ENCODE assay signal across 10 mouse cellular contexts in the genomic region with DNA sequence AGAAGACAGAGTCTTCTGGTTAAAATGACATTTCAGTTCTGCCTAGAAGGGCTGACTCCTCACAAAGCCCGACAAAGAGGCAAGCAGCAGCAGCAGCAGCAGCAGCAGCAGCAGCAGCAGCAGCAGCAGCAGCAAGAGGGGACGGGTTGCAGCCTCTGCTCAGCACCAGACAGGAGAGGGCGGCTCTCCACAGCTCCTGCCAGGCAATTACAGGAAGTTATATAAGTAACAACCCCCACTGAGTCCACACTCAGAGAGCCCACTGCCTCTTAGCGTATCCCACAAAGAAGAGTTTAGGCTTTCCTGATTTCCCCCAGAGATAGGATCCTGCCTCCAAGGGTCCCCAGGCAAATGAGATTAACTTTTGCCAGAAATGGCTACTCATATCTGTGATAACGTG.
DNase-seq lines count a peak whose midpoint lies in the region; ATAC-seq lines count a peak whose summit lies in the region.
"Had no signal": no experiment of that assay in that cellular context is flagged by ENCODE, and none has a peak within 500 bp of the region (broad histone marks: within the 10 kb centered on the region; RNA-seq: fewer than 3 reads in every experiment).

No protein-coding gene starts in this region.

- no peak overlapping the region for H3K27ac ChIP-seq in forebrain, embryonic 11.5 days (ENCODE audit: low read depth, low read length)
- no peak overlapping the region for H3K27ac ChIP-seq in forebrain, embryonic 14.5 days (ENCODE audit: low read depth, low read length)
- no peak overlapping the region for H3K27ac ChIP-seq in lung, embryonic 16.5 days (ENCODE audit: low read length)
- no peak overlapping the region for H3K27ac ChIP-seq in limb, embryonic 13.5 days
- H3K27ac ChIP-seq: stomach, postnatal 0 days had no signal

- no peak for DNase-seq in forebrain, embryonic 11.5 days (ENCODE audit: low spot score)
- no peak for DNase-seq in forebrain, embryonic 14.5 days (ENCODE audit: low spot score)
- DNase-seq in lung, postnatal 25 days (ENCODE audit: low spot score): no peak
- DNase-seq in thymus, postnatal 10 days (ENCODE audit: low spot score in 2 of 2): peak; percentile 43 to 50
- DNase-seq in gastrocnemius, postnatal 36 days: no peak
- DNase-seq in cerebellum, postnatal 10 days: no peak
- DNase-seq: layer of hippocampus, adult 9-11 months had no signal

- H3K4me2 ChIP-seq in forebrain, embryonic 11.5 days (ENCODE audit: low read depth, low read length, severe bottlenecking): no peak overlapping the region
- no peak overlapping the region for H3K4me2 ChIP-seq in forebrain, embryonic 14.5 days (ENCODE audit: low read length)
- peak overlapping the region; percentile 41 for H3K4me2 ChIP-seq in lung, embryonic 16.5 days (ENCODE audit: low read depth, low read length)
- peak overlapping the region; percentile 53 for H3K4me2 ChIP-seq in limb, embryonic 13.5 days (replicated peaks)

- intact Hi-C loops in gastrocnemius, postnatal 36 days (cut with DNase I): no loop called here

- H3K9me3 ChIP-seq in forebrain, embryonic 11.5 days (ENCODE audit: control insufficient read depth, low read length): no peaks in the 10 kb centered on the region
- no peaks in the 10 kb centered on the region for H3K9me3 ChIP-seq in forebrain, embryonic 14.5 days (replicated peaks; ENCODE audit: control insufficient read depth, low read length)
- H3K9me3 ChIP-seq in lung, embryonic 16.5 days (ENCODE audit: control insufficient read depth, low read length): no peaks in the 10 kb centered on the region
- no peaks in the 10 kb centered on the region for H3K9me3 ChIP-seq in limb, embryonic 13.5 days

- no peaks in the 10 kb centered on the region for H3K36me3 ChIP-seq in forebrain, embryonic 11.5 days (ENCODE audit: control insufficient read depth, insufficient read depth, low read length)
- no peaks in the 10 kb centered on the region for H3K36me3 ChIP-seq in forebrain, embryonic 14.5 days (ENCODE audit: control insufficient read depth, insufficient read depth, low read length)
- no peaks in the 10 kb centered on the region for H3K36me3 ChIP-seq in lung, embryonic 16.5 days (ENCODE audit: control insufficient read depth, insufficient read depth, low read length)
- H3K36me3 ChIP-seq in limb, embryonic 13.5 days: no peaks in the 10 kb centered on the region

- H3K27me3 ChIP-seq in forebrain, embryonic 11.5 days (ENCODE audit: control insufficient read depth, insufficient read depth, low read length): no peaks in the 10 kb centered on the region
- no peaks in the 10 kb centered on the region for H3K27me3 ChIP-seq in forebrain, embryonic 14.5 days (replicated peaks; ENCODE audit: control insufficient read depth, insufficient read depth, low read length)
- no peaks in the 10 kb centered on the region for H3K27me3 ChIP-seq in lung, embryonic 16.5 days (ENCODE audit: control insufficient read depth, insufficient read depth, low read depth, low read length)
- H3K27me3 ChIP-seq in limb, embryonic 13.5 days: no peaks in the 10 kb centered on the region

- no peak for ATAC-seq in forebrain, embryonic 11.5 days (replicated peaks; ENCODE audit: low FRiP score)
- ATAC-seq in forebrain, embryonic 14.5 days: no peak
- peak; percentile 79 for ATAC-seq in lung, embryonic 16.5 days (ENCODE audit: low read depth)
- 0 out of 2 replicates have a peak, but pooled peaks have one; percentile 57 for ATAC-seq in limb, embryonic 13.5 days (ENCODE audit: low FRiP score, low read depth)

- no peak overlapping the region for H3K4me3 ChIP-seq in forebrain, embryonic 11.5 days (ENCODE audit: low read depth, low read length)
- no peak overlapping the region for H3K4me3 ChIP-seq in forebrain, embryonic 14.5 days (ENCODE audit: low read depth, low read length)
- H3K4me3 ChIP-seq in lung, embryonic 16.5 days (ENCODE audit: low read length): peak overlapping the region; percentile 34
- peak overlapping the region; percentile 15 for H3K4me3 ChIP-seq in limb, embryonic 13.5 days

- WGBS in forebrain, embryonic 11.5 days: 33% methylated on average over 5 of the region's 5 CpGs
- WGBS in forebrain, embryonic 14.5 days: 27% methylated on average over 5 of the region's 5 CpGs
- WGBS in lung, embryonic 16.5 days: 22% methylated on average over 5 of the region's 5 CpGs
- 18% methylated on average over 5 of the region's 5 CpGs for WGBS in limb, embryonic 13.5 days

- peaks cover 4% of the 10 kb centered on the region for H3K4me1 ChIP-seq in forebrain, embryonic 11.5 days (replicated peaks; ENCODE audit: control insufficient read depth, insufficient read depth, low read length)
- no peaks in the 10 kb centered on the region for H3K4me1 ChIP-seq in forebrain, embryonic 14.5 days (ENCODE audit: control insufficient read depth, insufficient read depth, low read length)
- H3K4me1 ChIP-seq in lung, embryonic 16.5 days (replicated peaks; ENCODE audit: control insufficient read depth, insufficient read depth, low read length): peaks cover 8% of the 10 kb centered on the region; the same call in 1 of the 2 replicates
- peaks cover 21% of the 10 kb centered on the region for H3K4me1 ChIP-seq in limb, embryonic 13.5 days

- H3K9ac ChIP-seq in forebrain, embryonic 11.5 days (ENCODE audit: low read length): 0 out of 2 replicates have a peak overlapping the region, but pooled peaks have one; percentile 16
- no peak overlapping the region for H3K9ac ChIP-seq in forebrain, embryonic 14.5 days (ENCODE audit: low read length)
- no peak overlapping the region; the same call in 1 of the 2 replicates for H3K9ac ChIP-seq in lung, embryonic 16.5 days (ENCODE audit: low read length)
- peak overlapping the region; percentile 35; the same call in 1 of the 2 replicates for H3K9ac ChIP-seq in limb, embryonic 13.5 days

Comparison
In these comparisons a context has a peak if more than half of its experiments do, and no peak if none do; other contexts are left out.
1. H3K9ac ChIP-seq: peak in forebrain, embryonic 11.5 days (single experiment) and limb, embryonic 13.5 days (single experiment); none in forebrain, embryonic 14.5 days (single experiment) and lung, embryonic 16.5 days (single experiment).
2. ATAC-seq: peak in lung, embryonic 16.5 days (single experiment) and limb, embryonic 13.5 days (single experiment); none in forebrain, embryonic 11.5 days (single experiment) and forebrain, embryonic 14.5 days (single experiment).
3. DNase-seq: peak in thymus, postnatal 10 days (2 of 2); none in forebrain, embryonic 11.5 days (single experiment), forebrain, embryonic 14.5 days (single experiment), lung, postnatal 25 days (single experiment), gastrocnemius, postnatal 36 days (0 of 2) and cerebellum, postnatal 10 days (0 of 2).
4. H3K4me2 ChIP-seq: peak in lung, embryonic 16.5 days (single experiment) and limb, embryonic 13.5 days (single experiment); none in forebrain, embryonic 11.5 days (single experiment) and forebrain, embryonic 14.5 days (single experiment).
5. H3K4me3 ChIP-seq: peak in lung, embryonic 16.5 days (single experiment) and limb, embryonic 13.5 days (single experiment); none in forebrain, embryonic 11.5 days (single experiment) and forebrain, embryonic 14.5 days (single experiment).